Mouse (Mus musculus): Measurements from ENCODE around the gene Gm20388. TPM values are rescaled to one million over a fixed set of nuclear protein-coding genes. Genes with fewer than 3 reads are reported as not detected.
A peak's percentile ranks its signal among the peaks of the same experiment; 100 is the strongest.

The Gm20388 gene
- polyA plus RNA-seq, 1 experiment from 2014 or later, result not detected

DNA sequence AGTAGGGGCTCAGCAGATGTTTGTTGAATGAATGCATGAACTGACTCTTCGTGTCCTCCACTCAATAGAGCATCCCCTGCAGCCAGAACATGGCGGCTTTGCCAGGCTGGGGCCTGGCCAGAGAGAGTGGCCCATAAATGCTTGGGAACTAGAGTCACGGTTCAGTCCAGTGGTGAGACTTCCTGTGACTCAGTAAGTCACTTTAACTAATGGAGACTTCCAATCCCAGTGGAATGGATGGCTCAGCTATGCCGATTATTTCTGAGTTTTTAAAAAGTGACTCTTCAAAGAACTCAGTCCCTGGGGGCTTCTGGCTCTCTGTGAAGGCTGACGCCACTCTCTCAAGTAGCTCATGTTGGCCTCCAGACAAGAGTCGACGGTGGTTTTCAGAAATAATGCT lies 1285.3 kb downstream of the Gm20388 start:
- WGBS (ENCODE audit: insufficient replicate concordance), result 68% methylated on average over 7 of the region's 7 CpGs

DNA sequence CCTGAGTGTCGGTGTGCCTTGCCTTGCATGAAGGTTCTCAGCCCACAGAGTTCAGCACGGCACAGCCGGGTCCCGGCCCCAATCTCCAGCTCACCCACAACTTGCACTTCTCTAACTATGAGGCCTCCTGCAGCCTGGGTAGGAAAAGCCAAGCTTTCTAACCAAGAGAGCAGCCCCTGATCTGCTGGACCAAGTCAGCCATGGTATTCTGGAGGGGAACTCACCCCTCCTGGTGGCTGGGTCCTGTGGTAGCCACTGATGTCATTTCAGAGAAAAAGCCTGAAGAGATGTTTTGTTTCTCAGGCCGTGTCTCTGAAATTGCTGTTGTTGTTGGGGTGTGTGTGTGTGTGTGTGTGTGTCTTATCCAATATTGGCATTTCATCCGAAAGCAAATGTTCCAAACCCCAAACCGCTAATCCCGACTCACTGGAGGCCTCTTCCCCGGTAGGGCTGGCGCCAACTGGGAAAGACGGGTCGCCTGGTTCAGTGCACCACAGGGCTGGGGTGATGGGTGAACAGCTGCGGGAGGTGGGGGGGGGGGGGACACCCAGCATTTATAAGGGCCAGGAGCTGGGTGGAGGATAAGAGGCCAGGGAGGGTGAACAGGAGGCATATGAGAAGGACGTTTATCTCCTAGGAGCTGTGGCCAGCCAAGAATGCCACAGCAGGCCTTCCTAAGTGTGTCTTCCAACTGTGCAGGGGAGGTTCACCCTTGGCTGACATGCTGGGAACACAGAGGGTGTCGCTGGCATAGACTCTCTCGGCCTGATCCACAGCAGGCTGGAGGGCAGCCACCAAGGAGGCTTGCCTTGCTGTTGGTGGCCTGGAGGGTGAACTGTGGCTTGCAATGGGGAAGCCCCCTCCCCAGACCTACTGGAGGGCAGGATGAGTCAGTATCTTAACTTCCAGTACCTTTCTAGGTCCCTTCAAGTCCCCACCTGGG lies 1286.4 kb downstream of the Gm20388 start:
- WGBS (ENCODE audit: insufficient replicate concordance), result 70% methylated on average over 16 of the region's 16 CpGs
- H3K4me1 ChIP-seq (replicated peaks), result no peaks in the 10 kb centered on the region
- H3K9ac ChIP-seq, result no peak overlapping the region
- ATAC-seq (ENCODE audit: low read depth), result no peak
- H3K9me3 ChIP-seq (replicated peaks), result no peaks in the 10 kb centered on the region
- H3K27me3 ChIP-seq, result peaks cover 29% of the 10 kb centered on the region
- DNase-seq, result no peak
- H3K27ac ChIP-seq, result no peak overlapping the region
- no peaks in the 10 kb centered on the region for H3K36me3 ChIP-seq
- H3K4me2 ChIP-seq, result no peak overlapping the region
- H3K4me3 ChIP-seq (replicated peaks), result no peak overlapping the region

More for the DNA sequence above, 1285.3 kb downstream of the Gm20388 start:
- DNase-seq (no peak), ATAC-seq (ENCODE audit: low read depth) (no peak)
- Histone ChIP-seq H3K4me2 (no peak overlapping the region), H3K36me3 (no peaks in the 10 kb centered on the region), H3K27ac (no peak overlapping the region), H3K9me3 (replicated peaks) (no peaks in the 10 kb centered on the region), H3K9ac (no peak overlapping the region), H3K27me3 (peaks cover 38% of the 10 kb centered on the region), H3K4me3 (replicated peaks) (no peak overlapping the region), H3K4me1 (replicated peaks) (no peaks in the 10 kb centered on the region)

DNA sequence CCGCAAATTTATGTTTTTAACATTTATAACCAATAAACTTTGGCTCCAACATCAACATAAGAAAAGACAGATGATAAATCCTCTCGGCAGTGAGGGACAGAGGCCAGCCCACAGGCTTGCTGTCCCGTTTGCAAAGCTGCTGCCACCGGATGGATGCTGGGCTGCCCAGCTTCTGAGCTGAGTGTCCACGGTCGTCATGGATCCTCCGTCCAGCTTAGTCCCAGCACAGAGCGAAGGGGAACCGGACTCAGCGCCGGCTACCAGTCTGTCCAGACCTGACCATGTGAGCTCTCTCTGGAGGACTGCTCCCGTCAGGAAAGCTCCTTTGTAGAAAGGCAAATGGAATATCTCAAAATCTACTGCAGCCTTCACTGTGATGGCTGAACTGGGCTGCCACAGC lies 1289.4 kb downstream of the Gm20388 start:
- no peaks in the 10 kb centered on the region for H3K9me3 ChIP-seq (replicated peaks)
- no peaks in the 10 kb centered on the region for H3K36me3 ChIP-seq
- H3K4me2 ChIP-seq, result no peak overlapping the region
- no peak overlapping the region for H3K27ac ChIP-seq
- WGBS (ENCODE audit: insufficient replicate concordance), result 42% methylated on average over 12 of the region's 12 CpGs
- H3K27me3 ChIP-seq, result peaks cover 16% of the 10 kb centered on the region
- ATAC-seq (ENCODE audit: low read depth) (no peak), DNase-seq (no peak)
- H3K4me1 ChIP-seq (replicated peaks), result no peaks in the 10 kb centered on the region
- no peak overlapping the region for H3K9ac ChIP-seq
- no peak overlapping the region for H3K4me3 ChIP-seq (replicated peaks)

DNA sequence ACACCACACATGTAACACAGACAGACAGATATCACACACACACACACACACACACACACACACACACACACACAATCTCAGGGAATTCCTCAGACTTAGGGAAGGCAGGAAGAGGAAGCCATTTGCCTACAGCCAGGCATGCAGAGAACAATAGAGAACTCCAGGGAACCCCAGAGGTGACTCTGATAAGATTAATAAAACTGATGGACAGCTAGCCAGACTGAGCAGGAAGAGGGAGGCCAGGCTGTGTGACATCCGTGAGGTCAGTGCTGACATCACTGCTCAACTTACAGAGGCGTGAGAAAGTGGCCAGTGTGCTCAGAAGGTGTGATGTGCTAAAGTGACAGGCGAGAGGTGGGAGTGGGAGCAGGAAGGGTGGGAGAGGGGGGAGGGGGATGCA lies 1290.3 kb downstream of the Gm20388 start:
- no peaks in the 10 kb centered on the region for H3K4me1 ChIP-seq (replicated peaks)
- peaks cover 14% of the 10 kb centered on the region for H3K27me3 ChIP-seq
- H3K9me3 ChIP-seq (replicated peaks), result no peaks in the 10 kb centered on the region
- no peak overlapping the region for H3K9ac ChIP-seq
- DNase-seq (no peak), ATAC-seq (ENCODE audit: low read depth) (peak; percentile 34; the same call in 1 of the 2 replicates)
- H3K4me2 ChIP-seq, result no peak overlapping the region
- H3K36me3 ChIP-seq, result no peaks in the 10 kb centered on the region
- 25% methylated on average over 3 of the region's 3 CpGs for WGBS (ENCODE audit: insufficient replicate concordance)
- no peak overlapping the region for H3K27ac ChIP-seq
- no peak overlapping the region for H3K4me3 ChIP-seq (replicated peaks)

DNA sequence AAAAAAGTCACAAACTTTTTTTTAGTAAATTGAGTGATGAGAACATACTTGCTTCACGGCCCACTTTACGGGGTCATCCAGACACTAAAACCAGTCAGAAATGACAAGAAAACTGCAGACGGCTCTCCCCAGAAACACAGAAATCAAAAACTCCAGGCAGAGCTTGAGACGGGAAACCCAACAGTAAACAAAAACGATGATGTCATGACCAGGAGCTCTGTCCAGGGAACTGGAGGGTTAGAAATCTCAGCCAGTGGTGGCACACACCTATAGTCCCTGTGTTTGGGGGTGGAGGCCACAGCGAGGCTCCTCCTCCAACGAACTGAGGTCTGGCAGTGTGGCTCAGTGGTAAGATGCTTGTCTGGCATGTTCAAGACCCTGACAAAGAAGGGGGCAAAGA lies 1291.0 kb downstream of the Gm20388 start:
- H3K4me3 ChIP-seq (replicated peaks), result no peak overlapping the region
- H3K36me3 ChIP-seq, result no peaks in the 10 kb centered on the region
- no peak overlapping the region for H3K4me2 ChIP-seq
- peaks cover 14% of the 10 kb centered on the region for H3K27me3 ChIP-seq
- DNase-seq, result no peak
- WGBS (ENCODE audit: insufficient replicate concordance), result 52% methylated on average over 7 of the region's 7 CpGs
- no peak overlapping the region for H3K27ac ChIP-seq
- H3K4me1 ChIP-seq (replicated peaks), result no peaks in the 10 kb centered on the region
- no peaks in the 10 kb centered on the region for H3K9me3 ChIP-seq (replicated peaks)
- H3K9ac ChIP-seq, result no peak overlapping the region
- ATAC-seq (ENCODE audit: low read depth), result no peak

DNA sequence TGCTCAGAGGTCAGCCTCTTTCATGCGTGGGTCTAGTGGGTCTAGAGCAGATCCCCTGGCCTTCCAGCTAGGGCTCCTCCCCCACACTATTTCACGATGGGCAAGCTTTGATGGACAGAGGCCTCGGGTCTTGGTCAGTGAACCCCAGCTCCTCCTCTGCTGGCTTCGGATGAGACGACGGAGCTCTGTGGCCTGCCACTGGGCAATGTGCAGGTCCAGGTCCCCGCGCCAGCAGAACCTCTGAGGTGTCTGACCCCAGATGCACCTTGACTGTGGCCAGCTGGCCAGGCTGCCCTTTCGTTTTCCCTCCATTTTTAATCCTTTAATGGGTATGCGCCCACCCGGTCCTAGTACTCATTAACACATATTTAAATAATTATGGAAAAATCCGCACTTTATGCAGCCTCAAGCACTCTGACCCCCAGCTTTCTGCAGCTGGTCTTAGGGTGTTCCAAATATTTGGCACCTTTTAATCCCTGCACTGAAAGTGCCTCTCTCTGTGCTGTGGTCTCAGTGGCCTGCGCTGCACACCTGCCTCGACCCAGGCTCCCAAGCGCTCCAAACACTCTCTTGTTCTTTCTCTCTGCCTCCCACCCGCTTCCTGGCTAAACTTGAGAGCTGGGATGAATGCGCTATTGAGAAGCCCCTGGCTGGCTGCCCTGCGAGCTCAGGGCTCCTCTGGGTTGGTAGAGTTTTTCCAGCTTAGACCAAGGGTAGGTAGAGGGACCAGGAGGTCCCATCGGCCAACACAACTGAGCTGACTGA lies 1293.2 kb downstream of the Gm20388 start:
- 71% methylated on average over 19 of the region's 19 CpGs for WGBS (ENCODE audit: insufficient replicate concordance)
- no peaks in the 10 kb centered on the region for H3K9me3 ChIP-seq (replicated peaks)
- ATAC-seq (ENCODE audit: low read depth) (no peak), DNase-seq (no peak)
- H3K27ac ChIP-seq, result no peak overlapping the region
- peaks cover 9% of the 10 kb centered on the region for H3K27me3 ChIP-seq
- H3K36me3 ChIP-seq, result no peaks in the 10 kb centered on the region
- H3K4me1 ChIP-seq (replicated peaks), result no peaks in the 10 kb centered on the region
- no peak overlapping the region for H3K4me3 ChIP-seq (replicated peaks)
- no peak overlapping the region for H3K4me2 ChIP-seq
- no peak overlapping the region for H3K9ac ChIP-seq

DNA sequence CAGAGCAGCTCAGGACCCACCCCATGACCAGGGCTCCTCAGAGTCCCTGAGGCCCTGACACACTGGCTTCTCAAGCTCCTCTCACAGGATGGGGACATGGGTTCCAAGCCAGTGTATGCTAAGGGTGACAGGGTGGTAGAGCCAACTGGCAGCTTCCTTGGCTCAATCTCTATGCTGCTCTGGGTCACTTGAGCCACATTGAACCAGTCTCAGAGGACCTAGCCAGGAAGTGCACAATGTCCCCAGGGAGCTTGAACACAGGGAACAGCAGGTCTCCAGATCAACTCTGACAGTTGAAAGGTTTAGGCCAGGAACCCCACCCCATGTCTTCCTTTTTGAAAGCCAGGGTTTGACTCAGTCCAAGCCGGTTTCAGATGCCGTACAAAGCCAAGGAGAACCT lies 1296.5 kb downstream of the Gm20388 start:
- Histone ChIP-seq H3K4me2 (no peak overlapping the region), H3K4me3 (replicated peaks) (no peak overlapping the region), H3K4me1 (replicated peaks) (no peaks in the 10 kb centered on the region), H3K27ac (no peak overlapping the region), H3K27me3 (no peaks in the 10 kb centered on the region), H3K9me3 (replicated peaks) (no peaks in the 10 kb centered on the region), H3K36me3 (no peaks in the 10 kb centered on the region), H3K9ac (no peak overlapping the region)
- 61% methylated on average over 2 of the region's 2 CpGs for WGBS (ENCODE audit: insufficient replicate concordance)
- no peak for ATAC-seq (ENCODE audit: low read depth)
- DNase-seq, result no peak

DNA sequence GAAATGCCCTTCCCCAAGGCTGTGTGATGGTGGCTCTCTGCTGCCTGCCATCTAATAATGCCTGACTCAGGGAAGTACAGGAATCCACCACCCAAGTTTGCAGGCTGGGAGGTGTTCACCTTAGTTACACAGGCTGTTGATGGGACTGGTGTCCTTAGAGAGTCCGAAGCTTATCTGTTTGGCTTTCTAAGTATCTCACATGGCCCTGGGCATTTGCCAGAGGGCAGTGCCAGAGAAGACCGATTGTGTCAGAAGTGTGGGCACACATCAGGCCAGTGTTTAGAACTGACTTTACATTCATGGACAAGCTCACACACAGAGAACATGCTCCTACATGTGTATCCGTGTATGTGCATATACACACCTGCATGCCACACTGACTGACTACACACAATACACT lies 1300.0 kb downstream of the Gm20388 start:
- DNase-seq, result no peak
- no peak overlapping the region for H3K9ac ChIP-seq
- H3K36me3 ChIP-seq, result no peaks in the 10 kb centered on the region
- no peak overlapping the region for H3K4me2 ChIP-seq
- H3K4me1 ChIP-seq (replicated peaks), result no peaks in the 10 kb centered on the region
- H3K9me3 ChIP-seq (replicated peaks), result no peaks in the 10 kb centered on the region
- no peak overlapping the region for H3K27ac ChIP-seq
- H3K27me3 ChIP-seq, result no peaks in the 10 kb centered on the region
- no peak for ATAC-seq (ENCODE audit: low read depth)
- no peak overlapping the region for H3K4me3 ChIP-seq (replicated peaks)
- 66% methylated on average over 3 of the region's 3 CpGs for WGBS (ENCODE audit: insufficient replicate concordance)

DNA sequence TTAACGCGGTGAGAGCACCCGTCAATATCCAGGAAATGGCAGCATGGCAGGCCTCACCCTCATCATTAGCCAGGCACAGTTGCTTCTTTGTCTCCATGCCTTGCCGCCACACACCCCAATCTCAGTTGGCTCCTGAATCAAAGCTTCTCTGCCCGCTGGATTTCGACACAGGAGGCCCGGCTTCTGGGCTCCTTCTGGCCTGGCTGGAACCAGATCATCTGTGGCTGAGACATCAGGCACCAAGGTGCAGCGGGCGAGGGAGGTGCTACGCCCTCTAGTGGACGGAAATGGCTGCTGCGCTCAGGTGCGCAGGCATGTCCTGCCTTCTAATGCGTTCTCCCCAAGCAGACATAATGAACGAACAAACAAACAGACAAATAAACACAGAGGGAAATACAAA lies 1302.6 kb downstream of the Gm20388 start:
- H3K4me2 ChIP-seq, result no peak overlapping the region
- H3K9ac ChIP-seq, result no peak overlapping the region
- H3K4me3 ChIP-seq (replicated peaks), result no peak overlapping the region
- H3K27me3 ChIP-seq, result no peaks in the 10 kb centered on the region
- ATAC-seq (ENCODE audit: low read depth), result no peak
- no peak for DNase-seq
- no peak overlapping the region for H3K27ac ChIP-seq
- no peaks in the 10 kb centered on the region for H3K36me3 ChIP-seq
- H3K4me1 ChIP-seq (replicated peaks), result no peaks in the 10 kb centered on the region
- 37% methylated on average over 15 of the region's 15 CpGs for WGBS (ENCODE audit: insufficient replicate concordance)
- no peaks in the 10 kb centered on the region for H3K9me3 ChIP-seq (replicated peaks)

DNA sequence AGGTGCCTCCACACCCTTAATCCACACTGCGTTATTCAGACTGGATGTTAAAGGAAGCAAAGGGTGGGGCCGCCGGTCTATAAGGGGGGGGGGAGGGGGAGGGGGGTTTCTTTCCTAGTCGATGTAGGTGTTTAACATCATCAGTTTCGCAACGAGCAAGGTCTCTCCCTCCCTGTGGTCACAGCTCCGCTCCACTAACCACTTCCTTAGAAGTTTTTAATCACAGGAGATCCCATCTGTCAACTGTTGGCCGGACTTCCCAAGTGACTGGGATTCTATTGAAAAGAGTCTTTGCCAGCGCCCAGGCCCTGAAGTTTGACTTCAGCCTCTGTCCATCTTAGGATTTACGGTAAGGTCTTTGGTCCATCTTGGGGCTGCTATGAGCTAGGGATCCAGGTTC lies 1303.0 kb downstream of the Gm20388 start:
- no peaks in the 10 kb centered on the region for H3K9me3 ChIP-seq (replicated peaks)
- no peak overlapping the region for H3K27ac ChIP-seq
- no peak overlapping the region for H3K9ac ChIP-seq
- H3K36me3 ChIP-seq, result no peaks in the 10 kb centered on the region
- ATAC-seq (ENCODE audit: low read depth) (no peak), DNase-seq (no peak)
- no peak overlapping the region for H3K4me3 ChIP-seq (replicated peaks)
- H3K27me3 ChIP-seq, result no peaks in the 10 kb centered on the region
- H3K4me1 ChIP-seq (replicated peaks), result no peaks in the 10 kb centered on the region
- 17% methylated on average over 10 of the region's 10 CpGs for WGBS (ENCODE audit: insufficient replicate concordance)
- no peak overlapping the region for H3K4me2 ChIP-seq

DNA sequence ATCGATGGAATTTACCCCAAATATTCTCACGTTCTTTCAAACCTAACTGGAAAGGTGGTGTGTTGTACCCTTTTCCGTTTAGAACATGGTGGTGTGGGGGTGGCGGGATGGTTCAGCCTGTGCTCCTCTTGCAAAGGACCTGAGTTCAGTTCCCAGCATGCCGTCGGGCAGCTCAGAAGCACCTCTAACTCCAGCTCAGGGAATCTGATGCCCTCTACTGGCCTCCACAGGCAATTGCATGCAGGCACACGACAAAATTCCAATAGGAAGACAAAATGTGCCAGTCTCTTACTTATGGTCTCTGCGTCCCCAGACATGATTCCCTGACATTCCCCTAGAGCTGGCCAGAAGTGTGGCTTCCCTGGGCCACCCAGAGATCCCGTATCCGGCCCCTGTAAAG lies 1304.3 kb downstream of the Gm20388 start:
- H3K27ac ChIP-seq, result no peak overlapping the region
- peaks cover 9% of the 10 kb centered on the region for H3K27me3 ChIP-seq
- H3K4me1 ChIP-seq (replicated peaks), result no peaks in the 10 kb centered on the region
- H3K4me2 ChIP-seq, result no peak overlapping the region
- ATAC-seq (ENCODE audit: low read depth) (no peak), DNase-seq (no peak)
- no peaks in the 10 kb centered on the region for H3K9me3 ChIP-seq (replicated peaks)
- no peak overlapping the region for H3K4me3 ChIP-seq (replicated peaks)
- no peaks in the 10 kb centered on the region for H3K36me3 ChIP-seq
- WGBS (ENCODE audit: insufficient replicate concordance), result 62% methylated on average over 10 of the region's 10 CpGs
- no peak overlapping the region for H3K9ac ChIP-seq

Data from liver, embryonic 13.5 days (tissue).